Mouse (Mus musculus): Measurements from ENCODE around the gene Eng. TPM values are rescaled to one million over a fixed set of nuclear protein-coding genes. Genes with fewer than 3 reads are reported as not detected.

Eng gene
- polyA plus RNA-seq, 1 experiment from 2014 or later: 59.5 TPM

DNA sequence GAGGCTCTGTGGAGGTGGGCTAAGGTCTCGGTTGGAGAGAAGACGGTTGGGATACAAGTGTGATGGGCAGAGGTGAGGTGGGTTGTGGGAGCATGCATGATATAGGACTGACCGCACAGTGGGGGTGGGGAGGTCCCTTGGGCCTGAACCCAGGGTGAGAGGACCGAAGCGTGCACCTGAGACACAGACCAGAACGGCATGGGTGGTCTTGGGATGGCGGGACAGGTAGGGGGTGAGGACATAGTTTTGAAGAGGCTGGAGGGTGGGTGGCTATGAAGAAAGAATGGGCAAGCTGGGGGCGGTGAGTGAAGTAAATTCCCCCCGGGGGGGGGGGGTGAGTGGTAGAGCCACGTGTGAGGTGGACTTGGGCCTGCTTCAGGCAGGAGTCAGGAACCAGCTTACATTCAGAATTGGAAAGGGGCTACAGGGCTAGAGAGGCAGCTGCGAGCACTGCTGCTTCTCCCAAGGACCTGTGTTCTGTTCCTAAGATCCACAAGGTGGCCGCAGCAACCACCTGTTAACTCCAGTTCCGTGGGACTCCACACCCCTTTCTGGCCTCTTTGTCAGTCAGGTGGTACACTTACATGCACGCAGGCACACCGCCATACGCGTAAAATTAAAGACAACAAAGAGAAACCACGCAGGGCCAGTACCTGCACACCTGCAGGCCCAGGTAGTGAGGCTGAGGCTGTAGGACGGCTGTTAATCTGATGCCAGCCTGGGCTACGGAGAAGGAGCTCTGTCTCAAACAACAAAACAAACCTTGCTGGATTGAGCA lies 18.9 kb upstream of the Eng start:
- no peaks in the 10 kb centered on the region for H3K27me3 ChIP-seq (replicated peaks; ENCODE audit: control insufficient read depth, insufficient read depth, low read length)
- no peak overlapping the region for H3K4me2 ChIP-seq (ENCODE audit: low read length)
- no peak overlapping the region for H3K27ac ChIP-seq (ENCODE audit: low read depth)
- ATAC-seq (replicated peaks; ENCODE audit: low FRiP score, low TSS enrichment, low read depth) (no peak), DNase-seq (ENCODE audit: low spot score) (no peak)
- no peak overlapping the region for H3K9ac ChIP-seq (ENCODE audit: low read length)
- H3K36me3 ChIP-seq (ENCODE audit: control insufficient read depth, insufficient read depth, low read length): no peaks in the 10 kb centered on the region
- no peaks in the 10 kb centered on the region for H3K9me3 ChIP-seq (ENCODE audit: control insufficient read depth, low read length)
- no peak overlapping the region for H3K4me3 ChIP-seq (ENCODE audit: low read depth, low read length)
- peaks cover 37% of the 10 kb centered on the region for H3K4me1 ChIP-seq (replicated peaks; ENCODE audit: control insufficient read depth, insufficient read depth, low read length)
- 63% methylated on average over 20 of the region's 20 CpGs for whole genome bisulfite sequencing

DNA sequence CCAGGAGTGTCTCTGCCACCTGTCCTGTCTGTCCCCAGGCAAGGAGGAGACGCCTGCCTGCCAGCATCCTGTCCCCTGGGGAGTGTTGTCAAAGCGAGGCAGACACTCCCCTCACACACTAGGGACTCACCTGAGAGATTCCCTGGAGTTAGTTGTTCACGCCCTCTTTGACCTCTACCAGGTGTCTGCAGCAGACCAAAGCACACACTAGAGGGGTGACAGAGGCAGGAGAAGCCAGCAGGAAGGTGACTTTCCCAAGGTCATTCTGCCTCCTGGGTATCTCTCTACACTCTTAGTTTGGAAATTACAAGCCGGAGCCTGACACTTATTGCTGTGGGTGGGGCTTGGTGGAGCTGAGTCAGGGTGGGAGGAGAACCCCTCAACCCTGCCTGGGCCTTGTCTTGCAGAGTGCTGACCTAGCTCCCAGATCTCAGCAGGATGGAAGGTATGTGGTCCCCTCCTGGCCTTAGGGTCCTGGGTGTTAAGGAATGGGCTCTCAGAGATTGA lies 18.3 kb upstream of the Eng start:
- no peak for ATAC-seq (replicated peaks; ENCODE audit: low FRiP score, low TSS enrichment, low read depth)

DNA sequence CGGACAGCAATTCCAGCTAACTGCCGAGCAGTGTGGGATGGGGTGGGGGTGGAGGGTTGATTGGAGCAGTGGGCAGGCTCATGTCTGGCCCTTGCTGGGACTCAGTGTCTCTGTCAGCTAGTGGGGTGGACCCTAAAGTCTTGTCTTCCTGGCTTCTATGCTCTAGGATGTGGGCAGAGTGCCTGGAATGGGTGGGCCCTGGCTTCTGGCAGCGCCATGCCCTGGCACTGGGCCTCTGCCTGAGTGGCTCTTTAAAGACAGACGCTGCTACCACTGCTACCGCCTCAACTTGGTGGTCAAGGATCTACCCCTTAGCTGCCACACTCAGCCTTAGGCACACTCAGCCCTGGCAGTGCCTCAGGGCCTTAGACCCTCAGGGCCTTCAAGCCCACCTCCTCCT lies 17.7 kb upstream of the Eng start:
- no peak overlapping the region for H3K4me3 ChIP-seq (ENCODE audit: low read depth, low read length)
- 44% methylated on average over 5 of the region's 5 CpGs for WGBS
- H3K4me1 ChIP-seq (replicated peaks; ENCODE audit: control insufficient read depth, insufficient read depth, low read length): peaks cover 37% of the 10 kb centered on the region
- no peak overlapping the region for H3K9ac ChIP-seq (ENCODE audit: low read length)
- no peak for DNase-seq (ENCODE audit: low spot score)
- no peaks in the 10 kb centered on the region for H3K36me3 ChIP-seq (ENCODE audit: control insufficient read depth, insufficient read depth, low read length)
- no peaks in the 10 kb centered on the region for H3K9me3 ChIP-seq (ENCODE audit: control insufficient read depth, low read length)
- ATAC-seq (replicated peaks; ENCODE audit: low FRiP score, low TSS enrichment, low read depth): no peak
- H3K4me2 ChIP-seq (ENCODE audit: low read length): no peak overlapping the region
- no peak overlapping the region for H3K27ac ChIP-seq (ENCODE audit: low read depth)
- H3K27me3 ChIP-seq (replicated peaks; ENCODE audit: control insufficient read depth, insufficient read depth, low read length): no peaks in the 10 kb centered on the region

More for the DNA sequence above, 18.3 kb upstream of the Eng start:
- Histone ChIP-seq H3K9me3 (ENCODE audit: control insufficient read depth, low read length) (no peaks in the 10 kb centered on the region), H3K4me2 (ENCODE audit: low read length) (no peak overlapping the region), H3K4me3 (ENCODE audit: low read depth, low read length) (no peak overlapping the region), H3K27me3 (replicated peaks; ENCODE audit: control insufficient read depth, insufficient read depth, low read length) (no peaks in the 10 kb centered on the region), H3K4me1 (replicated peaks; ENCODE audit: control insufficient read depth, insufficient read depth, low read length) (peaks cover 37% of the 10 kb centered on the region), H3K27ac (ENCODE audit: low read depth) (no peak overlapping the region), H3K36me3 (ENCODE audit: control insufficient read depth, insufficient read depth, low read length) (no peaks in the 10 kb centered on the region), H3K9ac (ENCODE audit: low read length) (no peak overlapping the region)
- no peak for DNase-seq (ENCODE audit: low spot score)
- 72% methylated on average over 4 of the region's 4 CpGs for WGBS

- 38% methylated on average over 9 of the region's 9 CpGs for WGBS
- DNase-seq (ENCODE audit: low spot score): no peak
These were observed 17.0 kb upstream of the Eng start for GRCm38 (mm10) chr2:32629276-32629976.

DNA sequence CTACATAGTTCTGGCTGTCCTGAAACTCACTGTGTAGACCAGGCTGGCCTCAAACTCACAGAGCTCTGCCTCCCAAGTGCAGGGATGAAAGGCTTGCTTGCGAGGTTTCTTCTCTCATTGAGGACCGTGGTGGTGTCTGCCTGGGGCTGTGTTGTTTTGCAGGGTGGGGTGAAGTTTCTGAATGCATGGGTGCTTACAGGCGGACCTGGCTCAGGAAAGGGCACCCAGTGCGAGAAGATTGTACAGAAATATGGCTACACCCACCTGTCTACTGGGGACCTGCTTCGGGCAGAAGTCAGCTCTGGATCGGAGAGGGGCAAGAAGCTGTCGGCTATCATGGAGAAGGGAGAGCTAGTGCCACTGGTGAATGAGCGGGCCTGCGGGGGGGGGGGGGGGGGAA lies 16.4 kb upstream of the Eng start:
- Histone ChIP-seq H3K4me2 (ENCODE audit: low read length) (no peak overlapping the region), H3K27ac (ENCODE audit: low read depth) (no peak overlapping the region), H3K9me3 (ENCODE audit: control insufficient read depth, low read length) (no peaks in the 10 kb centered on the region), H3K36me3 (ENCODE audit: control insufficient read depth, insufficient read depth, low read length) (no peaks in the 10 kb centered on the region), H3K9ac (ENCODE audit: low read length) (no peak overlapping the region), H3K4me3 (ENCODE audit: low read depth, low read length) (no peak overlapping the region), H3K4me1 (replicated peaks; ENCODE audit: control insufficient read depth, insufficient read depth, low read length) (peaks cover 32% of the 10 kb centered on the region), H3K27me3 (replicated peaks; ENCODE audit: control insufficient read depth, insufficient read depth, low read length) (no peaks in the 10 kb centered on the region)
- DNase-seq (ENCODE audit: low spot score) (no peak), ATAC-seq (replicated peaks; ENCODE audit: low FRiP score, low TSS enrichment, low read depth) (no peak)
- WGBS: 80% methylated on average over 7 of the region's 9 CpGs

More at GRCm38 (mm10) chr2:32629276-32629976, 17.0 kb upstream of the Eng start:
- Histone ChIP-seq H3K27me3 (replicated peaks; ENCODE audit: control insufficient read depth, insufficient read depth, low read length) (no peaks in the 10 kb centered on the region), H3K4me2 (ENCODE audit: low read length) (no peak overlapping the region), H3K27ac (ENCODE audit: low read depth) (no peak overlapping the region; the same call in 1 of the 2 replicates), H3K36me3 (ENCODE audit: control insufficient read depth, insufficient read depth, low read length) (no peaks in the 10 kb centered on the region), H3K9ac (ENCODE audit: low read length) (no peak overlapping the region), H3K4me1 (replicated peaks; ENCODE audit: control insufficient read depth, insufficient read depth, low read length) (peaks cover 37% of the 10 kb centered on the region), H3K4me3 (ENCODE audit: low read depth, low read length) (no peak overlapping the region), H3K9me3 (ENCODE audit: control insufficient read depth, low read length) (no peaks in the 10 kb centered on the region)
- no peak for ATAC-seq (replicated peaks; ENCODE audit: low FRiP score, low TSS enrichment, low read depth)

DNA sequence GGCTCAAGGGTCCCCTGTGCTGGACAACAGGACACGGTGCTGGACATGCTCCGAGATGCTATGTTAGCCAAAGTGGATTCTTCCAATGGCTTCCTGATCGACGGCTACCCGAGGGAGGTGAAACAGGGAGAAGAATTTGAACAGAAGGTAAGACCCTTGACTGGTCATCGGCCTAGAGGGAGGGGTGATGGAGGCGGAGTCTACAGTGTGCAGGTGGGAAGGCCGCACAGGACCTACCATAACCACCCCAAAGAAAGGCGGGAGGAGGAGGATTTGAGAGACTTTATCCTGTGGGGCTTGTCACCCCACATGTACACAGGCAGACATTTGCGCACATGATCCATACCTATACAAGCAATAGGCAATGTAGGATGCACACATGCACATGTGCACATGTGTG lies 15.3 kb upstream of the Eng start:
- Histone ChIP-seq H3K4me3 (ENCODE audit: low read depth, low read length) (no peak overlapping the region), H3K27me3 (replicated peaks; ENCODE audit: control insufficient read depth, insufficient read depth, low read length) (no peaks in the 10 kb centered on the region), H3K27ac (ENCODE audit: low read depth) (no peak overlapping the region), H3K9ac (ENCODE audit: low read length) (no peak overlapping the region), H3K9me3 (ENCODE audit: control insufficient read depth, low read length) (no peaks in the 10 kb centered on the region), H3K4me2 (ENCODE audit: low read length) (no peak overlapping the region), H3K36me3 (ENCODE audit: control insufficient read depth, insufficient read depth, low read length) (no peaks in the 10 kb centered on the region), H3K4me1 (replicated peaks; ENCODE audit: control insufficient read depth, insufficient read depth, low read length) (peaks cover 22% of the 10 kb centered on the region)
- DNase-seq (ENCODE audit: low spot score): no peak
- no peak for ATAC-seq (replicated peaks; ENCODE audit: low FRiP score, low TSS enrichment, low read depth)
- WGBS: 85% methylated on average over 10 of the region's 10 CpGs

- Histone ChIP-seq H3K4me2 (ENCODE audit: low read length) (no peak overlapping the region), H3K4me1 (replicated peaks; ENCODE audit: control insufficient read depth, insufficient read depth, low read length) (peaks cover 16% of the 10 kb centered on the region), H3K9ac (ENCODE audit: low read length) (no peak overlapping the region), H3K9me3 (ENCODE audit: control insufficient read depth, low read length) (no peaks in the 10 kb centered on the region), H3K27ac (ENCODE audit: low read depth) (0 out of 2 replicates have a peak overlapping the region, but pooled peaks have one; percentile 2), H3K36me3 (ENCODE audit: control insufficient read depth, insufficient read depth, low read length) (no peaks in the 10 kb centered on the region), H3K4me3 (ENCODE audit: low read depth, low read length) (no peak overlapping the region), H3K27me3 (replicated peaks; ENCODE audit: control insufficient read depth, insufficient read depth, low read length) (no peaks in the 10 kb centered on the region)
- 48% methylated on average over 7 of the region's 7 CpGs for WGBS
- DNase-seq (ENCODE audit: low spot score) (peak; percentile 90), ATAC-seq (replicated peaks; ENCODE audit: low FRiP score, low TSS enrichment, low read depth) (peak; percentile 49)
These were observed 14.5 kb upstream of the Eng start for GRCm38 (mm10) chr2:32631737-32632394.

DNA sequence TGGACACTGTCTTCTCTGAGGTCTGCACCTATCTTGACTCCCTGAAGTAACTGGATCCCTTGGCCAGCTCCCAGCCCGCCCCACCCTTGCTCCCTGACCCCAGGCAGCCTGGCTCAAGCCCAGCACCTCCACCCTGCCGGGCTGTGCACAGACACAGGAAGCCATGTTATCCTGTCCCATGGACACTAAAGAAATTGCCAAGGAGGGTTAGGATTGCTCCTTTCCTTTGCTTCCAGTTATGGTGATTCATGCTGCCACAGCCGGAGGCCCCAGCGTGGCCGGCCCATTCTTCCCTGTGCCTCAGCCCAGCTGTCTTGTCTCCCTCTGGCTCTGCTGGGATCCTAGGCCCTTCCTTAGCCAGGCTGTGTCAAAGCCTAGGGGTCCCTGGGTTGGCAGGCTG lies 12.7 kb upstream of the Eng start:
- Histone ChIP-seq H3K4me2 (ENCODE audit: low read length) (no peak overlapping the region), H3K9me3 (ENCODE audit: control insufficient read depth, low read length) (no peaks in the 10 kb centered on the region), H3K4me1 (replicated peaks; ENCODE audit: control insufficient read depth, insufficient read depth, low read length) (peaks cover 18% of the 10 kb centered on the region), H3K9ac (ENCODE audit: low read length) (no peak overlapping the region), H3K36me3 (ENCODE audit: control insufficient read depth, insufficient read depth, low read length) (no peaks in the 10 kb centered on the region), H3K27ac (ENCODE audit: low read depth) (no peak overlapping the region), H3K27me3 (replicated peaks; ENCODE audit: control insufficient read depth, insufficient read depth, low read length) (no peaks in the 10 kb centered on the region), H3K4me3 (ENCODE audit: low read depth, low read length) (no peak overlapping the region)
- 62% methylated on average over 5 of the region's 5 CpGs for WGBS
- ATAC-seq (replicated peaks; ENCODE audit: low FRiP score, low TSS enrichment, low read depth): no peak
- no peak for DNase-seq (ENCODE audit: low spot score)

Data from intestine, embryonic 14.5 days (tissue).